Mouse (Mus musculus) B cell, adult 2 months (primary cell): ENCODE results near the gene Traip.
A peak's percentile ranks its signal among the peaks of the same experiment; 100 is the strongest.

Source experiments
- DNase-seq, 2 experiments: peaks; one replicate each; pipeline ENCODE4 v3.0.0; 2022

Gene Traip

GRCm38 (mm10) chr9:107974491-107975171, 24.7 kb downstream of the Traip start:
- peak; percentile 14 to 17 for DNase-seq

- DNase-seq, result peak; percentile 57 to 60
Measured at GRCm38 (mm10) chr9:107975399-107976386, 25.8 kb downstream of the Traip start, which contains the start of gene Uba7. Uba7 (plus strand) TSS chr9:107975505.

GRCm38 (mm10) chr9:107978815-107979214, 28.9 kb downstream of the Traip start:
- DNase-seq, result no peak

- no peak for DNase-seq
Measured at GRCm38 (mm10) chr9:107981684-107982605, 32.0 kb downstream of the Traip start.

- DNase-seq, result peak; percentile 21 to 32
Measured at GRCm38 (mm10) chr9:107982681-107983346, 32.9 kb downstream of the Traip start, which contains the start of gene Gm20661. Gm20661 (plus strand) TSS chr9:107983058.

GRCm38 (mm10) chr9:107983421-107983890, 33.5 kb downstream of the Traip start:
- peak; percentile 37 to 46 for DNase-seq

GRCm38 (mm10) chr9:107984052-107984753, 34.3 kb downstream of the Traip start:
- DNase-seq, result peak; percentile 13 to 28

- DNase-seq, result no peak
Measured at GRCm38 (mm10) chr9:107984754-107985055, 34.8 kb downstream of the Traip start.

GRCm38 (mm10) chr9:107985131-107986119, 35.5 kb downstream of the Traip start, which contains the start of gene Inka1:
Inka1 (minus strand) TSS chr9:107985879.
- peak; percentile 94 for DNase-seq

- peak; percentile 86 to 88 for DNase-seq
Measured at GRCm38 (mm10) chr9:107986376-107986775, 36.4 kb downstream of the Traip start.

GRCm38 (mm10) chr9:107987950-107988349, 38.0 kb downstream of the Traip start:
- no peak for DNase-seq

GRCm38 (mm10) chr9:107992197-107992596, 42.3 kb downstream of the Traip start, which contains the start of gene Cdhr4:
Cdhr4 (plus strand) TSS chr9:107992497.
- no peak for DNase-seq

GRCm38 (mm10) chr9:107993013-107993412, 43.1 kb downstream of the Traip start:
- no peak for DNase-seq

- no peak for DNase-seq
Measured at GRCm38 (mm10) chr9:107994464-107994863, 44.5 kb downstream of the Traip start.

GRCm38 (mm10) chr9:107995513-107995912, 45.6 kb downstream of the Traip start:
- no peak for DNase-seq

GRCm38 (mm10) chr9:107996049-107996448, 46.1 kb downstream of the Traip start, which contains the start of gene Gm20662:
Gm20662 (plus strand) TSS chr9:107996349.
- no peak for DNase-seq

GRCm38 (mm10) chr9:108001922-108002770, 52.2 kb downstream of the Traip start, which contains the start of gene Ip6k1:
Ip6k1 (plus strand) TSS chr9:108002501.
- DNase-seq, result peak; percentile 98 to 99

- peak in 1 of 2 experiments; percentile 42 for DNase-seq
Measured at GRCm38 (mm10) chr9:108002778-108003530, 53.0 kb downstream of the Traip start.
